Mouse (Mus musculus): ENCODE results near the gene 4930469K13Rik. TPM values are rescaled to one million over a fixed set of nuclear protein-coding genes. Genes with fewer than 3 reads are reported as not detected.

4930469K13Rik gene
- polyA plus RNA-seq, 1 experiment, result not detected

DNA sequence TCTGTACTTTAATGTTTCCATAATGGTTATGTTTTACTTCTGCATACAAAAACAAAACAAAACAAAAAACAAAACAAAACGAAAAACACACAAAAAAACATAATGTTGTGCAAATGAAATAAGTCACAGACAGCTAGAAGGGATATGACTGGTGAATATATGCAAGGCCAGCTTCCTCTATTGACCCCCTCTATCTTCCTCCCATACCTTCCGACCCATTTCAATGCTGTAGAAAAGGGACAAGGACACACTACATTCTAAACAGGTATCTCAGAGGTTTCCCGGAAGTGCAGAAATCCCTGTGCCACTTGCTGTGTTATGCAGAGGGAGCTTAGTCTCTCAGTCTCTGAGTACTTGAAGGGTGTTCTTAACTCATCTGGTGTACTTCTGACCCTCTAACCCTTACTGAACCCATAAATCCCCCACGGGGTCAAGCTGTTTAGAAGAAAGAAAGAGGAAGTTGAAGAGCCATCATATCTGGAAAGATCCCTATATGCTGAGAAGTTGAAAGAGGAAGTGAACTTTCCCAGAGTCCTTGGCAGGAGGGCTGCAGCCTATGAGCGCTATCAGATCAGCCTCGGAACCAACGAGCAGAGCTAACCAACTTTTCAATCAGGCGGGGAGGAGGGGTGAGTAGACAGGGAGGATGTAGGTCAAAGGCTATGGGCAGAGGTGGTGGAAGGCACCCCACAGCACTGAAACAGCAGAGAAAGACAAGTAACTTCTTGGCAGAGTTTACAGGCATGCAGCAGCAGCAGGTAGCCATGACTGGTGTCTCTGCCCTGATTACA lies 67.1 kb downstream of the 4930469K13Rik start:
- Histone ChIP-seq H3K27me3 (replicated peaks) (no peaks in the 10 kb centered on the region), H3K4me3 (replicated peaks) (peak overlapping the region; percentile 88), H3K36me3 (replicated peaks; ENCODE audit: low read length) (no peaks in the 10 kb centered on the region), H3K4me1 (peaks cover 84% of the 10 kb centered on the region), H3K9me3 (no peaks in the 10 kb centered on the region)
- TF ChIP-seq GATA1 (IDR thresholded peaks at IDR 0.05; ENCODE audit: borderline replicate concordance, low read length), result no peak; the same call in 2 of the 3 replicates
- TF ChIP-seq FLI1 (IDR thresholded peaks at IDR 0.05; ENCODE audit: low read length), result no peak

- Histone ChIP-seq H3K27me3 (replicated peaks) (no peaks in the 10 kb centered on the region), H3K9me3 (no peaks in the 10 kb centered on the region), H3K4me3 (replicated peaks) (no peak overlapping the region), H3K4me1 (peaks cover 92% of the 10 kb centered on the region), H3K36me3 (replicated peaks; ENCODE audit: low read length) (no peaks in the 10 kb centered on the region)
- TF ChIP-seq GATA1 (IDR thresholded peaks at IDR 0.05; ENCODE audit: borderline replicate concordance, low read length) (no peak), FLI1 (IDR thresholded peaks at IDR 0.05; ENCODE audit: low read length) (no peak)
Measured at GRCm38 (mm10) chr11:34029658-34030057, 68.7 kb downstream of the 4930469K13Rik start.

GRCm38 (mm10) chr11:34025091-34025490 lies 73.3 kb downstream of the 4930469K13Rik start:
- Histone ChIP-seq H3K36me3 (replicated peaks; ENCODE audit: low read length) (no peaks in the 10 kb centered on the region), H3K4me3 (replicated peaks) (no peak overlapping the region), H3K4me1 (peaks cover 71% of the 10 kb centered on the region), H3K27me3 (replicated peaks) (no peaks in the 10 kb centered on the region), H3K9me3 (no peaks in the 10 kb centered on the region)
- TF ChIP-seq FLI1 (IDR thresholded peaks at IDR 0.05; ENCODE audit: low read length) (no peak), GATA1 (IDR thresholded peaks at IDR 0.05; ENCODE audit: borderline replicate concordance, low read length) (no peak)

DNA sequence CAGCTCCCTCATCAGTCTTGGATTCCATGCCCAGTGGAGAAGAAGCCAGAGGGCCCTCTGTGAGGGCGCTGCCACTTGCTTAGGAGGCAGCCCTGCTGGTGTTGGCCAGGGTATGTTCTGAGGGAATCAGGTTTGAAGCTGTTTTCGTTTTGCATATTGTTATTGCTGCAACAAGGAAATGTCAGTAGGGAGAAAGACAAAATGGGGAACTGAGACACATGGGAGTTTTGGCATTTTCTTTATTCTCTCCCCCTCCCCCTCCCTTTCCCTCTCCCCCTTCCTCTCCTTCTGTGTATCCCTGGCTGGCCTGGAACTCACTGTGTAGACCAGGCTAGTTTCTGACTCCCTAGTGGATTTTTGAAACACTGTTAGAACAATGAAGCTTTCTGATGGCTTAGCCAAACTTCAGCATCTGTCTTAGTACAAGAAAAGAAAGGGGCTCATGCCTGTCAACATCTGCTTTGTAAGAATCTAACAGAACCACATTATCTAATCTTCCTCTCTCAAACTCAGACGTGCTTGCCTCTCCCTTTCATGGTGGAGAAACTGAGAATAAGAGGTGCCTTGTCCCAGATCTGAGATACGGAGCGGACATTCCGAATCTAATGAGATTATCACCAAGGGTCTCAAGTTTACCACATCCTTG lies 86.2 kb downstream of the 4930469K13Rik start:
- TF ChIP-seq GATA1 (IDR thresholded peaks at IDR 0.05; ENCODE audit: borderline replicate concordance, low read length) (no peak), FLI1 (IDR thresholded peaks at IDR 0.05; ENCODE audit: low read length) (no peak)
- Histone ChIP-seq H3K36me3 (replicated peaks; ENCODE audit: low read length) (no peaks in the 10 kb centered on the region), H3K4me3 (replicated peaks) (no peak overlapping the region), H3K9me3 (no peaks in the 10 kb centered on the region), H3K4me1 (peaks cover 60% of the 10 kb centered on the region), H3K27me3 (replicated peaks) (no peaks in the 10 kb centered on the region)

GRCm38 (mm10) chr11:34010859-34011172 lies 87.5 kb downstream of the 4930469K13Rik start:
- H3K27me3 ChIP-seq (replicated peaks), result no peaks in the 10 kb centered on the region
- H3K4me3 ChIP-seq (replicated peaks), result peak overlapping the region; percentile 87
- TF ChIP-seq GATA1 (IDR thresholded peaks at IDR 0.05; ENCODE audit: borderline replicate concordance, low read length), result no peak
- no peak for TF ChIP-seq FLI1 (IDR thresholded peaks at IDR 0.05; ENCODE audit: low read length)
- no peaks in the 10 kb centered on the region for H3K9me3 ChIP-seq
- H3K4me1 ChIP-seq, result peaks cover 73% of the 10 kb centered on the region
- H3K36me3 ChIP-seq (replicated peaks; ENCODE audit: low read length), result no peaks in the 10 kb centered on the region

- Histone ChIP-seq H3K4me1 (peaks cover 76% of the 10 kb centered on the region), H3K36me3 (replicated peaks; ENCODE audit: low read length) (no peaks in the 10 kb centered on the region), H3K27me3 (replicated peaks) (no peaks in the 10 kb centered on the region), H3K9me3 (no peaks in the 10 kb centered on the region), H3K4me3 (replicated peaks) (peak overlapping the region; percentile 87)
- TF ChIP-seq FLI1 (IDR thresholded peaks at IDR 0.05; ENCODE audit: low read length) (no peak), GATA1 (IDR thresholded peaks at IDR 0.05; ENCODE audit: borderline replicate concordance, low read length) (no peak)
Measured at GRCm38 (mm10) chr11:34010133-34010858, 88.1 kb downstream of the 4930469K13Rik start.

GRCm38 (mm10) chr11:34009316-34010087 lies 88.9 kb downstream of the 4930469K13Rik start:
- Histone ChIP-seq H3K4me1 (peaks cover 82% of the 10 kb centered on the region), H3K4me3 (replicated peaks) (peak overlapping the region; percentile 87), H3K9me3 (no peaks in the 10 kb centered on the region), H3K36me3 (replicated peaks; ENCODE audit: low read length) (no peaks in the 10 kb centered on the region), H3K27me3 (replicated peaks) (no peaks in the 10 kb centered on the region)
- TF ChIP-seq FLI1 (IDR thresholded peaks at IDR 0.05; ENCODE audit: low read length) (no peak), GATA1 (IDR thresholded peaks at IDR 0.05; ENCODE audit: borderline replicate concordance, low read length) (no peak)

DNA sequence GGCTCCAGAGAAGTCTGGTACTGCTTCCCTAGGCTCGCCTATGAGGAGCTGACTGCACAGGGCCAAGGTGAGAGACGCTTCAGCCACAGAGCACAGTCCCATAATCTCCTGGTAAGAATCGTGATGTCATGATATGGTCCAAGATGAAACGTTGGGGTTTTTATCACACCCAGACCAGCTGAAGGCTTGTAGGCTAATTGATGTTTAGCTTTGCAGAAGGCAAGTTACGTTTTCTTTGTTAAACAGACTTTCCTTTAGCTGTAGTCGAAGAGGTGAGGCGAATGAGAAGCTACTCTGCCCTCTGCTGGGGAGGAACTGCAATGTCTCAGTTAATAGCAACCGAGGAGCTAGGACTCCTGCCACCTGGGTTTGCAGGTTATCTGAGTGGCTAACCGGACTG lies 89.7 kb downstream of the 4930469K13Rik start:
- Histone ChIP-seq H3K36me3 (replicated peaks; ENCODE audit: low read length) (no peaks in the 10 kb centered on the region), H3K4me1 (peaks cover 90% of the 10 kb centered on the region), H3K27me3 (replicated peaks) (no peaks in the 10 kb centered on the region), H3K9me3 (no peaks in the 10 kb centered on the region), H3K4me3 (replicated peaks) (peak overlapping the region; percentile 91)
- TF ChIP-seq FLI1 (IDR thresholded peaks at IDR 0.05; ENCODE audit: low read length), result no peak
- TF ChIP-seq GATA1 (IDR thresholded peaks at IDR 0.05; ENCODE audit: borderline replicate concordance, low read length), result no peak

DNA sequence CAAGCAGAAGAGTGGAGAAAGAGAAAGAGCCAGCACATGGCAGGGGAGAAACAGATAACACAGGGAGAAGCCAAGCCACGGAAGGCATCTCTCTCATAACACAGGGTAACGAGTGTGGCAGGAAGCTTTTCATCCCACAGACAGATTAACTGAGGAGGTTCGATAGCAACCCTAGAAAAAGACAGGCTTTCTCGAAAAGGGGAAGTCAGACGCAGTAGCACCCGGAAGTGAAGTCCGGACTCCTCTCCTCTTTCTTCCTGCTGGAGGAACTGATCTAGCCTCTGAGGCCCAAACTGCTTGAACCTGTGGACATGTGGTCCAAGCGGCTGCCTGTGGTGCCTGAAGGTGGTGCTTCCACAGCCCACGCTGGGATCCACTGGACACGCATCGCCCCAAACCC lies 90.1 kb downstream of the 4930469K13Rik start:
- Histone ChIP-seq H3K27me3 (replicated peaks) (no peaks in the 10 kb centered on the region), H3K36me3 (replicated peaks; ENCODE audit: low read length) (no peaks in the 10 kb centered on the region), H3K9me3 (no peaks in the 10 kb centered on the region), H3K4me1 (peaks cover 89% of the 10 kb centered on the region), H3K4me3 (replicated peaks) (peak overlapping the region; percentile 91)
- TF ChIP-seq GATA1 (IDR thresholded peaks at IDR 0.05; ENCODE audit: borderline replicate concordance, low read length) (no peak; the same call in 2 of the 3 replicates), FLI1 (IDR thresholded peaks at IDR 0.05; ENCODE audit: low read length) (no peak)
